Comparison of ENCODE assay signal across 25 mouse cellular contexts in the genomic region with DNA sequence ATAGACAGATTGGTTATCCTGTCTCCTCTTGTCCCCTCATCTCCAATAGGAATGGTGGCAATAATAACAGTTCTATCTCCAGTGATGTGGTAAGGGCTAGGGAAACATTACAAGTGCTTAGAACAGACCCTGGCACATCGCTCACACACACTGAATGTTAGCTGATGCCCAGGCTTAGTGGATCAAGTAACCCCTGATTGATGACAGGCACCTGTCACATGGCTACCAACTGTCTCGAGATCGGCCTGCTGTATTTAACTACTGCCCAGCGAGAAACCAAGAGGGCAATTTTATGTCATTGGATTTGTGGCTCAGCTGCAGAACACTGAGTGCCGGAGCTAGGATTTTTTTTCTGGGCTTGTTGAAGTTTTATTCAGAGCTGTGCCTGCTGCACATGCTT. TPM values are rescaled to one million over a fixed set of nuclear protein-coding genes. Genes with fewer than 3 reads are reported as not detected.
"Had no signal": no experiment of that assay in that cellular context is flagged by ENCODE, and none has a peak within 500 bp of the region (broad histone marks: within the 10 kb centered on the region; RNA-seq: fewer than 3 reads in every experiment).

No protein-coding gene starts in this region.

- H3K9ac ChIP-seq: limb, embryonic 13.5 days; liver, embryonic 12.5 days; liver, embryonic 15.5 days; lung, embryonic 15.5 days; neural tube, embryonic 13.5 days had no signal

- H3K27me3 ChIP-seq: limb, embryonic 13.5 days; liver, embryonic 12.5 days; liver, embryonic 15.5 days; lung, embryonic 15.5 days; neural tube, embryonic 13.5 days had no signal

- H3K4me1 ChIP-seq: limb, embryonic 10.5 days; limb, embryonic 13.5 days; liver, embryonic 12.5 days; liver, embryonic 15.5 days; lung, embryonic 15.5 days; megakaryocyte, embryonic 14.5 days; midbrain, embryonic 10.5 days; neural tube, embryonic 13.5 days had no signal

- H3K9me3 ChIP-seq: limb, embryonic 10.5 days; limb, embryonic 13.5 days; liver, embryonic 12.5 days; liver, embryonic 15.5 days; lung, embryonic 15.5 days; megakaryocyte, embryonic 14.5 days; midbrain, embryonic 10.5 days; neural tube, embryonic 13.5 days had no signal

- H3K4me3 ChIP-seq: layer of hippocampus, adult 2 months; limb, embryonic 10.5 days; limb, embryonic 13.5 days; liver, embryonic 12.5 days; liver, embryonic 15.5 days; lung, embryonic 15.5 days; megakaryocyte, embryonic 14.5 days; midbrain, embryonic 10.5 days; neural tube, embryonic 13.5 days had no signal

- DNase-seq: kidney, adult 2 months; kidney, postnatal 25 days; layer of hippocampus, adult 9-11 months; liver; lung, adult 18-20 months; lung, postnatal 10 days; lung, postnatal 36 days; midbrain, embryonic 14.5 days; thymus, adult 2 months; thymus, postnatal 14 days; thymus, postnatal 4 days had no signal

- H3K27ac ChIP-seq: kidney, postnatal 0 days; layer of hippocampus, adult 2 months; limb, embryonic 10.5 days; limb, embryonic 13.5 days; liver, embryonic 12.5 days; liver, embryonic 15.5 days; lung, embryonic 15.5 days; midbrain, embryonic 10.5 days; neural tube, embryonic 13.5 days; stomach, postnatal 0 days had no signal

- H3K4me2 ChIP-seq: limb, embryonic 13.5 days; liver, embryonic 12.5 days; liver, embryonic 15.5 days; lung, embryonic 15.5 days; neural tube, embryonic 13.5 days had no signal

- ATAC-seq: liver, embryonic 12.5 days had no signal

- H3K36me3 ChIP-seq: limb, embryonic 10.5 days; limb, embryonic 13.5 days; liver, embryonic 12.5 days; liver, embryonic 15.5 days; lung, embryonic 15.5 days; midbrain, embryonic 10.5 days; neural tube, embryonic 13.5 days had no signal

RNA-seq across cellular contexts. Expression of a gene that starts 40.2 kb away (rescaled TPM):
- polyA plus RNA-seq: kidney, embryonic 14.5 days; large intestine, adult 2 months; limb, embryonic 10.5 days; limb, embryonic 13.5 days; midbrain, embryonic 10.5 days; stomach, embryonic 14.5 days; thymus, adult 2 months had no signal
